Mouse (Mus musculus) left cerebral cortex, adult 2 months (tissue): Measurements from ENCODE around the gene Gpsm1. TPM values are rescaled to one million over a fixed set of nuclear protein-coding genes. Genes with fewer than 3 reads are reported as not detected.

ENCODE experiments used
- DNase-seq, 2 experiments: peaks; one replicate each; pipeline ENCODE4 v3.0.0; 2021 to 2022; ENCODE audit warnings: low spot score in 2 of 2, mixed read lengths in 1 of 2; ENCODE audit errors: extremely low spot score in 1 of 2
- H3K27ac ChIP-seq: fragments of 200-600 bp; 2 replicates; pipeline ENCODE4 v1.8.1; 2022
- H3K4me3 ChIP-seq: fragments of 200-600 bp; 2 replicates; pipeline ENCODE4 v1.8.1; 2022
- CTCF ChIP-seq: fragments of 200-600 bp; IDR thresholded peaks from 2 replicates; pipeline ENCODE4 v1.8.1; 2022; ENCODE audit warnings: antibody characterized with exemption, mild to moderate bottlenecking, moderate library complexity
- intact Hi-C: fragments of 180-260 bp; cut with DNase I; formaldehyde crosslinking; loops from one replicate; pipeline ENCODE4 v1.15.1; 2025
- total RNA-seq, 2 experiments: library from RNA; stranded (reverse); gene quantifications; 2 replicates each; pipeline ENCODE4 v1.2.3; 2021

Gene Gpsm1
- total RNA-seq, 2 experiments from 2014 or later: 51.5 to 55.9 TPM

DNA sequence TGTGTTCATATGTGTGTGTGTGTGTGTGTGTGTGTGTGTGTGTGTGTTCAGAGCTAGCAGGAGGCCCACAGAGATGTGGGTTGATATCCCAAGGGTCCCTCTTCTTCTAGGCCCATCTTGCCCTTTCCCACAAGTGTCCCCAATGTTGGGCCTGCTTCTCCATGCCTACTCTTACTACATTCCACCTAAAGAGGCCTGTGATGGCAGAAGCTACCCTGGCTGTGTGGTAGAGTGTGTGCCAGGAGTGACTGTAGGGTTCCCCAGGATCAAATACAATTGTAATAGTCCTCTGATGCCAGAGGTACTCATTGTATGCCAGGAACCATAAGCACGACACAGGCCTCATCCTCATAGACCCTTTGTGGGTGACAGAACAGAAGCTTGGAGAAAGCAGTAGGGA lies 1.9 kb upstream of the Gpsm1 start:
- TF ChIP-seq CTCF: no peak
- H3K27ac ChIP-seq: no peak overlapping the region
- H3K4me3 ChIP-seq: no peak overlapping the region
- DNase-seq: no peak
- intact Hi-C loops: no loop called here

- no peak overlapping the region for H3K4me3 ChIP-seq
- intact Hi-C loops: loop anchor here (5.0 kb wide), 1 partner anchor 73 kb away; the partner anchor contains the start of genes Entr1 and Pmpca
- H3K27ac ChIP-seq: peak overlapping the region; percentile 25; the same call in 1 of the 2 replicates
- DNase-seq: no peak
- no peak for TF ChIP-seq CTCF
Measured at GRCm38 (mm10) chr2:26314281-26315071, 839 bp upstream of the Gpsm1 start.

DNA sequence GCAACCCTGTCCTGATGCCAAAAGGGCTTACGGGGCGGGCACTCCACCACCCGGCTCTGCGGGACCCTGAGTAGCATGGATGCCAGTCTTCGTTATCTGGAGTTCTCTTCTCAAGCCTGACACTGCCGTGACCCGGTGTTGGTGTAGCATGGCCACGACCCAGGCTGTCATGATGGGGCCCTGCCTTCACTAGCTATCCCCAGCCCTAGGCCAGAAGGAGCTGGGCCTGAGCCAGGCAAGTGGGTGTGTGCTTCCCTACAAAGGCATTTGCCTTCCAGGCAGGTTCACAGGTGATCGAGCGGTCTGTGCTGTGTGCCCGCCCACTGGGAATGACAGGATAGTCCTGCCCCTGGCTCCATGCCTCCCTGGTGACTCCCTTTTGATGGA lies 603 bp downstream of the Gpsm1 start:
- TF ChIP-seq CTCF: no peak
- H3K27ac ChIP-seq: peak overlapping the region; percentile 95
- intact Hi-C loops: loop anchor here (5.0 kb wide), 1 partner anchor 71 kb away; the partner anchor contains the start of genes Entr1 and Pmpca
- DNase-seq: no peak
- peak overlapping the region; percentile 69 for H3K4me3 ChIP-seq

DNA sequence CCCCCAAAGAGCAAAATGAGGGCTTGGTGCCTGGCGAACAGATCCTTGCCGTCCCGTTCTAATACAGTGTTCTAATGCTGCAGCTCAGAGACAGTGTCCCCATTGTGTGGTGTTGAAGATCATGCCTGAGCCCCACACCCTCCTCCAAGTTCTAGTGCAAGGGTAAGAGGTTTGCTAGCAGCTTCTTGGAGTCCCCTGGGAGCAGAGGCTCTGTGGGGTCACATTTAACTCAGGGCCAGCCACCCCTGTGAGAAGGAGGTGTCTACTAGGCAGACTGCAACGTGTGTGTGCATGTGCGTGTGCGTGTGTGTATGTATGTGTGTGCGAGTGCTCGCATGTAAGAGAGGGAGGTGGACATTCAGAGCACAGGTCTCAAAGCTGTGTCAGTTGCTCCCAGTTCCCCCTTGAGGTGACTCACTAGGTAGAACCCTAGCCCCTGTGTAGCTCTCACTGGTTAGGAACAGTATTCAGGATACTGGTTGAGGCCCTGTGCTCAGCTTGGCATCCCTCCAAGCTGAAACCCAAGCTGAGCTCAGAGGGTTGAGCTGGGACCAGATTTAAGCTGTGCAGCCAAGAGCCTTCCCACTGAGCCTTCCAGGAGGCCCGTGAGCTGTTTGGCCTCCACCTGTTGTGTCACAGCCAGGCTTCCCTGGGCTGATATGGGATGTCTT lies 1.4 kb downstream of the Gpsm1 start:
- peak overlapping the region; percentile 95 for H3K27ac ChIP-seq
- no peak for DNase-seq
- intact Hi-C loops: loop anchor here (5.0 kb wide), 1 partner anchor 71 kb away; the partner anchor contains the start of genes Entr1 and Pmpca
- no peak for TF ChIP-seq CTCF
- peak overlapping the region; percentile 69 for H3K4me3 ChIP-seq

DNA sequence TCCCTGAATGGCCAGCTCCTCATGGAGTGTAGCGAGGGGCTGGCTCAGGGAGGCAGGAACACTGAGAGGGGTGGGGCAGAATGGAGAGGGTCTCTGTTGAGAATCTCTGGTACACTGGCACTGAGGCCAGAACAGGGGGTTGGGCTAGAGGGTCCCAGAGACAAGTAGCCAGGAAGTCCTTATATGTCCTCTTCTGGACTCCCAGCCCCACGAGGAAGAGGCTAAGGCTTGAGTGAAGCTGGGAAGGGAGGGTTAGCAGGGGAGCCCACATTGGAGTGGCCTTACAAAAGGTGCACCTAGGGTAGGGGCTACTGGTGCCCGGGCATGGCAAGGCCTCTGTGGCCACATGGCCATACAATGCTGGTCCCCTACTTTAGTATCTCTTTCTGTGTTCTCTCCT lies 2.1 kb downstream of the Gpsm1 start:
- intact Hi-C loops: loop anchor here (5.0 kb wide), 1 partner anchor 70 kb away; the partner anchor contains the start of genes Entr1 and Pmpca
- Histone ChIP-seq H3K27ac (no peak overlapping the region), H3K4me3 (no peak overlapping the region)
- DNase-seq: no peak
- no peak for TF ChIP-seq CTCF

GRCm38 (mm10) chr2:26317991-26318672 lies 2.8 kb downstream of the Gpsm1 start:
- intact Hi-C loops: loop anchor here (5.0 kb wide), 1 partner anchor 69 kb away; the partner anchor contains the start of genes Entr1 and Pmpca
- H3K4me3 ChIP-seq: no peak overlapping the region
- DNase-seq: no peak
- no peak overlapping the region for H3K27ac ChIP-seq
- TF ChIP-seq CTCF: no peak

- intact Hi-C loops: loop anchor here (5.0 kb wide), 1 partner anchor 68 kb away; the partner anchor contains the start of genes Entr1 and Pmpca
- H3K4me3 ChIP-seq: no peak overlapping the region
- no peak for TF ChIP-seq CTCF
- H3K27ac ChIP-seq: no peak overlapping the region
- no peak for DNase-seq
Measured at GRCm38 (mm10) chr2:26319109-26319508, 3.8 kb downstream of the Gpsm1 start.

- TF ChIP-seq CTCF: no peak
- no peak for DNase-seq
- Histone ChIP-seq H3K4me3 (no peak overlapping the region), H3K27ac (no peak overlapping the region)
- intact Hi-C loops: loop anchor here (5.0 kb wide), 1 partner anchor 68 kb away; the partner anchor contains the start of genes Entr1 and Pmpca
Measured at GRCm38 (mm10) chr2:26319519-26320244, 4.4 kb downstream of the Gpsm1 start.

- intact Hi-C loops: no loop called here
- no peak for DNase-seq
Measured at GRCm38 (mm10) chr2:26320245-26321185, 5.2 kb downstream of the Gpsm1 start.

More at GRCm38 (mm10) chr2:26320245-26321185, 5.2 kb downstream of the Gpsm1 start:
- no peak overlapping the region for H3K4me3 ChIP-seq
- H3K27ac ChIP-seq: no peak overlapping the region
- TF ChIP-seq CTCF: no peak
